Mouse (Mus musculus) heart, adult 9 months (tissue): ENCODE measurements around the gene Tmem60.

Experiments
- DNase-seq, 2 experiments: peaks; one replicate each; pipeline ENCODE4 v3.0.0; 2022; ENCODE audit warnings: low spot score in 2 of 2

Gene Tmem60

GRCm38 (mm10) chr5:20881915-20882800 is at the start of gene Tmem60, which contains the start of gene Phtf2:
Tmem60 (plus strand) TSS chr5:20882191.
Phtf2 (minus strand) TSS chr5:20882124.
- DNase-seq: peak; percentile 98 to 99

- no peak for DNase-seq
Observed at GRCm38 (mm10) chr5:20834399-20834798, 47.6 kb upstream of the Tmem60 start.

- DNase-seq: no peak
Observed at GRCm38 (mm10) chr5:20837082-20837481, 44.9 kb upstream of the Tmem60 start.

DNA sequence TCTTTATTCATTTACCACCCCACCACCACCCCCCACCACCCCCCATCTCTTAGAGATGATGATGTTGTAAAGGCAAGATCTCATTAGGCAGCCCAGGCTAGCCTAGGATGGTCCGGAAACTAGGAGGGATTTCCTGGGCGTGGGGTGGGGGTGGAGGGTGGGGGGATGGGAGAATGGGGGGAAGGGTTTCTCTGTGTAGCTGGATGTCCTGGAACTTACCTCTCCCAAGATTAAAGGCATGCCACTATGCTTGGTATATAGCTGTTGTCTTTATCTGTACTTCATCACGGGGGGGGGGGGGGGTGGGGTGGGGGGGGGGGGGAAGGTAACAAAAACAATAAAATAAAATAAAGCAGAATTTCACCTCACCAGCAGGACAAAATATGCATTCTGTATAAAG is 38.6 kb upstream of the Tmem60 start:
- no peak for DNase-seq

DNA sequence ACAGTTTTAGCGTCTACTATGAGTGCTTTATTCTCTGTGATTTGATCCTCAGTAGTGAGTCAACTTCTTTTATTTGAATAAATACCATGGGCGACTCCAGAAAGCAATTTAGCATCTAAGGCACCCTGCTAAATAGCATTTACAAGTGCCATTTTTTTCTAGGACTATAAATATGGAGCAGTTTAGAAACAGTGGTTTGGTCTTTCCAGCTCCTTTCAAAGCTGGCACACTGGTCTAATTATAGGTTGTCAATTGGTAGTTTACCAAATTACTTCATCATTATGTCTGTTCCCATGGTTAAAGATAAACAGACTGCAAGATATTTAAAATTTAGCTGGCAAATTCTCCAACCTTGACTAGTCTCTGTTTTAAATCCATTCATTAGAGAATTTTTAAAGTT is 38.2 kb upstream of the Tmem60 start:
- DNase-seq: no peak

- no peak for DNase-seq
Observed at GRCm38 (mm10) chr5:20847010-20847409, 35.0 kb upstream of the Tmem60 start.

- DNase-seq: no peak
Observed at GRCm38 (mm10) chr5:20855066-20855465, 26.9 kb upstream of the Tmem60 start.

GRCm38 (mm10) chr5:20858404-20858803 is 23.6 kb upstream of the Tmem60 start:
- DNase-seq: no peak

DNA sequence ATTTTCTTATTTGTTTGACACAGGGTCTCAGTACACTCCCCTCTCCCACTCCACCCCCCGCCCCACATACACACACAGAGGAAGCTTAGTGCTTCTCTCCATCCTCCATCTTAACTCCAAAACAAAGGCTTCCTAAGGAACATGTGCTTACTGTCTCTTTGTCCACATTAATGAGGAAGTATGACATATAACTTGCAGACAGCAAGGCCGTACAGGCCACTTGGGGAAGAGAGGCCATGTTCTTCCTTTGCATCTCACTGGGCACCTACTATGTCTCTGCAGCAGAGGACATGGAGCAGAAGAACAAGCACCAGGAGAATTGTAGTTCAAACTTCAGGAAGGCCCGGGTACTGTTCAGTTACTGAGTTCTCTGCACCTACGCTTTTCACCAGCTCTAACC is 21.4 kb upstream of the Tmem60 start:
- DNase-seq: no peak

DNA sequence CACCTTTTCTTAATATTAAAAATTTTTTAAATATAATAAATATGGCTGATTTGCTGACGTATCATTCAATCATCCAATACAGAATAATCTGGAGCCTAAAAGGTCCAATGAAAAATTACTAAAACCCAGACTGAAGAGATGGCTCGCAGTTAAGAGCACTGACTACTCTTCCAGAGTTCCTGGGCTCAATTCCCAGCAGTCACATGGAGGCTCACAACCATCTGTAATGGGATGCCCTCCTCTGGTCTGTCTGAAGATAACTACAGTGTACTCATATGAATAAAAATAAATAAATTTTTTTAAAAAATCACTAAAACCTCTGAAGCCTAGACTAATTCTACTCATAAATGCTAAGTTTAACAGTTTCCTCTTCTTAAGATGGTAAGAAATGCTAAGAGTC is 20.1 kb upstream of the Tmem60 start:
- DNase-seq: no peak

DNA sequence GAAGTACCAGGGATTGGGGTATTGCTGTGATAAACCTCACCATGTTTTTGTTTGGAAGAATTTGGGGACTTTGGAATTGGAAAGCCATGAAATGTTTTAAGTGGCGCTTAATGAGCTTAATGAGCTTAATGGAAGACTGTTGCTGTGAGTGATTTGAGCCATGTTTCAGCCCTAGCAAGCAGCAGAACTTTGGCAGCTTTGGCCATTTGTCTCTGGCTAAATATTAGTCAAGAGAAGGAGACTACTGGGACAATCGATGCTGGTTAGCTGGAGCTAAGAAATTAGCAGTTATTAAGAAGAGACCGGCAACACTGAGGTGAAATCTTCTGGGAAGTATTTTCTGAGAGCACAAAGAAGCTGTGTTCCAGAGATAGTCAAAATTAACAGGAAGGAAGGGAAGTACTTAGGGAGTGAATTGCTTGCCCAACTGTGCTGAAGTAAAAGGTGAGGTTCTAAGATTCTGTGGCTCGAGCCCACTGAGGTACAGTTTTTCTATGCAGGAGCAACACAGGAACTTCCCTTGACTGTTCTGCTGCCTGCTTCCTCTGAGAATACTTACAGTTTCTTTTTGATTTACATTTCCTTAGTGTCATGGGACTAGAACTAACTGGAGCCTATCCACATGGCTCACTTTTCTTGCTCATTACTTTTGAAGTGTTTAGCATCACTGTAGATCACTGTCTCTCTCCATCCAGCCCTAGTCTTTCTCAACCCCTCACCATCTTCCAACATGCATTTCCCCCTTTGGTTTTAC is 17.6 kb upstream of the Tmem60 start:
- no peak for DNase-seq

DNA sequence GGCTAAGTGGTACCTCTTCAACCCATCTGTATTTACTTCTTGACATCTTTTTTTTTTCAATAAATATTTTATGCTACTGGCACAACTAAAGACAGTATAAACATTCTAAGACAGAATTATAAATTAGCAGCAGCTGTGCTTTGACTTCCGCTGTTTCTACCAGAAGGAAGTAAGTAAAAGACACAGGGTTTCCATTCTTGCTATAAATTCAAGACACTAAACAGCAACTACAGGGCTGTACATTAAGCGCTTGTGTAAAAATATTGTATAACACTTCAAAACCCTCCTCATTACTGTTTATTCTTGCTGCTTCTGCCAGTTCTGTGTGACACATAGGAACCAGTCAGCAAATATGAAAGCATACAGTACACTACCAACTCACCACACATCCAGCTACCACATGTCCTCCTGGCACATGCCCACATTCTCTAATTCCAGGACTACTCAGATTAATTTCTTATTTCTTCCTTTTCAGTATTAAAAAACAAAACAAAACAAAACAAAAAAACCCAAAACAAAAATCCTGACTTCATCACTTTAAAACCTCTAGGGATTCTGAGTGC is 16.7 kb upstream of the Tmem60 start:
- DNase-seq: no peak

- DNase-seq: no peak
Observed at GRCm38 (mm10) chr5:20873146-20873545, 8.8 kb upstream of the Tmem60 start.

GRCm38 (mm10) chr5:20876934-20877426 is 5.0 kb upstream of the Tmem60 start:
- no peak for DNase-seq

GRCm38 (mm10) chr5:20880386-20880785 is 1.6 kb upstream of the Tmem60 start:
- DNase-seq: no peak

DNA sequence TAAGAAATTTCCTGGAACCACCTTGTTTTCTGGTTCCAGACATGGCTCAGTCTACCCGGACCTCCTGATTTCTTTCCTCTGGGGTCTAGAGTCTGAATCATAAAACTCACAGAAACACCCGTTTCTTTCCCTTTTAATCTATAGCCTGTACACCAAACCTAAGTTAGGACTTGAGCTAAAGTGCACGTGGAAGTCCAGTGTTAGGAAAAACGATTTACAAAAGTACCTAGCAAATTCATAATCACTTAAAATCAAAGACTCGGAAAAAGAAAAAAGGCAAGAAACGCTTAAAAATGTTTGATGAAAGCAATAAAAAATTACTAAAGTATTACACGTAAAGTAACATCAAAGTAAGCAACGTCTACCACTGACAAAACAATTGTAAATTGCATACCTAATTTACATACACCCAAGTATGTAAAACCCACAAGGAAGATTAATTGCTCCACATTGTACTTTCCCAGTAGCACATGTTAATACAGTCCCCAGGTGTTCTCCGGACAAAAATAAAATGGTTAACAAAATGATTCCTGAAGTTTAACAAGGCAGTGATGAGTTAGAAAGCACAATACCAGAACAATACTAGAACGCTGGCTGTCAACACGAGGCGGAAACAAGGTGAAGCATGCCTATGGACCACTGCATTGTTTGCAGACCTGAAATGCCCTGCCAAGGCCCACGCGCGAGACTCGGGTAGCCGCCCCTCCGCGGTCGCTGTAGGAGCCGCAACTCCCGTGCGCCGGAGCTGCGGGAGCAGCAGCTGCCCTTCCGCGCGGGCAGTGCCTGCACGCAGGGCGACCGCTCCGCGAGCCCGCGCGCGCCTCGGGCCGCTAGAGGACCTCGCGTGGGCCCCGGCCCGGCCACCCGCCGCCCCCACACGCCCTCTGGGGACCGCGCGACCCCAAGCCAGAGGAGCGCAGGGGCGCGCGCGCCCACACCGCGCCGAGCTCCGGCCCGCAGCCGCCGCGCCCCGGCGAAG is 905 bp upstream of the Tmem60 start:
- DNase-seq: peak; percentile 46

GRCm38 (mm10) chr5:20884036-20884620 is 2.1 kb downstream of the Tmem60 start:
- DNase-seq: no peak

- DNase-seq: no peak
Observed at GRCm38 (mm10) chr5:20897446-20898167, 15.6 kb downstream of the Tmem60 start.

DNA sequence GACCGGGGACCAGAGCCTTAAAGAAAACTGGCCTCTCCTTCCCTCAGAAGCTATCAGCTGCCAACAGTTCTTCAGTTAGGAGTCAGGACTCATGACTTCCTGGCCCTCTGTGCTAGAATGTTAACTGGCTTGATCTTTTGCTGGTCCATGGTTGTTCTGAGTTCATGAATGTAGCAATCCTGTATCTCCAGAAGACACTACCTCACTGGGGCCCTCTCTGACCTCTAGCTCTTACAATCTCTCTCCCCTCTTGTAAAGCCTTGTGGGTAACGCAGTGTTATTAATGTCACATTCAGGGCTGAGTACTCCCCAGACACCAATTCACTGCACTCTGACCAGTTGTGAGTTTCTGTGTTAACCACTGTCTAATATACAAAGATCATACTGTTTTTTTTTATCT is 22.7 kb downstream of the Tmem60 start:
- DNase-seq: no peak

GRCm38 (mm10) chr5:20905437-20905836 is 23.4 kb downstream of the Tmem60 start:
- DNase-seq: no peak
